Mouse (Mus musculus): ENCODE measurements around the gene Rgs14. TPM values are rescaled to one million over a fixed set of nuclear protein-coding genes. Genes with fewer than 3 reads are reported as not detected.

The Rgs14 gene
- polyA plus RNA-seq, 1 experiment = 44.1 TPM

DNA sequence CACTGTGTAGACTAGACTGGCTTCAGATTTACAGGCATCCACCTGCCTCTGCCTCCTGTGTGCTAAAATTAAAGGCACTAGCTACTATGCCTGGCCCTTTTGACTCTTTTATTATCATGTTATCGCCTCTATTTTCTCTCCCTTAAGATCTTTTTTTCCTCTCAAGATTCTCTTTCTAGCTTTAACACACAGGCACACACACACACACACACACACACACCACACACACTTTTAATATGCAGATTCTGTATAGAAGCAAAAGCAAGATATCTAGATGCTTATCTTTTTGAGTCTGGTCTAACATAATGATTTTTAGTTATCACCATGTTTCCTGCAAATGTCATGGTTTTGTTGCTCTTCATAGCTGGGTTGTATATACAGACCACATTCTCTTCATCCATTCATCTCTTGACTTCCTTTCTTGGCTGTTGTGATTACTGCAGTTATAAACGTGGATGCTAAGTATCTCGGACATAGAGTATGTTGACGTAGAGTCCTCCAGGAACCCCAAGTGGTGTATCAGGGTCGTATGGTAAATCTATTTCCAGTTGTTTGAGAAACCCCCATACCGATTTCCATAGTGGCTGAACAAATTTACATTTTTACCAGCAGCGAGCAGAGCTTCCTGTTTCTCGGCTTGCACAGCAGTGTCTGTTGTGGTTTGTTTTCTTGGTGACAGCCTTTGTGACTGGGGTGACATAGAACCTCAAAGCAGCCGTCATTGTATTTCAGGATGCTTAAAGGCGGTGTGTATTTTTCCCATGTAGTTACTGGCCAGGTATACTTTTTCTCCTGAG lies 62.6 kb downstream of the Rgs14 start:
- DNase-seq (ENCODE audit: extremely low spot score in 1 of 2, low spot score in 1 of 2) = no peak

Other genes with a start within 250 kb of the Rgs14 start
- gene Gm17617, start 236.2 kb upstream of the Rgs14 start, polyA plus RNA-seq (2012; rRNA removed) = not detected in 2 replicates
- 0.38 and 0.54 TPM in 2 replicates for gene Fgfr4, start 217.1 kb upstream of the Rgs14 start, polyA plus RNA-seq (2012; rRNA removed)
- gene Nsd1, start 159.9 kb upstream of the Rgs14 start, polyA plus RNA-seq (2012; rRNA removed) = 38.3 and 41.3 TPM in 2 replicates
- gene Prelid1, start 49.2 kb upstream of the Rgs14 start, polyA plus RNA-seq (2012; rRNA removed) = 145 and 163 TPM in 2 replicates
- gene Rab24, start 47.8 kb upstream of the Rgs14 start, polyA plus RNA-seq (2012; rRNA removed) = 142 and 148 TPM in 2 replicates
- 1.3 and 1.5 TPM in 2 replicates for gene Mxd3, start 39.9 kb upstream of the Rgs14 start, polyA plus RNA-seq (2012; rRNA removed)
- gene Lman2, start 6.9 kb upstream of the Rgs14 start, polyA plus RNA-seq (2012; rRNA removed) = 52.9 and 57.3 TPM in 2 replicates
- gene Slc34a1, start 28.5 kb downstream of the Rgs14 start, polyA plus RNA-seq (2012; rRNA removed) = 0.54 and 0.55 TPM in 2 replicates
- 0.34 and 0.42 TPM in 2 replicates for gene Pfn3, start 45.5 kb downstream of the Rgs14 start, polyA plus RNA-seq (2012; rRNA removed)
- gene F12, start 57.1 kb downstream of the Rgs14 start, polyA plus RNA-seq (2012; rRNA removed) = 0.57 and 0.82 TPM in 2 replicates
- gene Grk6, start 75.3 kb downstream of the Rgs14 start, polyA plus RNA-seq (2012; rRNA removed) = 70.6 and 74.3 TPM in 2 replicates
- gene Prr7, start 94.5 kb downstream of the Rgs14 start, polyA plus RNA-seq (2012; rRNA removed) = 67.1 and 81.0 TPM in 2 replicates
- gene Dbn1, start 118.4 kb downstream of the Rgs14 start, polyA plus RNA-seq (2012; rRNA removed) = 366 and 391 TPM in 2 replicates
- gene Pdlim7, start 143.9 kb downstream of the Rgs14 start, polyA plus RNA-seq (2012; rRNA removed) = 174 and 242 TPM in 2 replicates
- gene Dok3, start 159.6 kb downstream of the Rgs14 start, polyA plus RNA-seq (2012; rRNA removed) = 14.7 and 19.6 TPM in 2 replicates
- 83.9 and 92.8 TPM in 2 replicates for gene Ddx41, start 166.9 kb downstream of the Rgs14 start, polyA plus RNA-seq (2012; rRNA removed)
- 171 and 177 TPM in 2 replicates for gene Fam193b, start 201.4 kb downstream of the Rgs14 start, polyA plus RNA-seq (2012; rRNA removed)
- gene Tmed9, start 204.0 kb downstream of the Rgs14 start, polyA plus RNA-seq (2012; rRNA removed) = 97.8 and 113 TPM in 2 replicates
- gene B4galt7, start 230.2 kb downstream of the Rgs14 start, polyA plus RNA-seq (2012; rRNA removed) = 30.3 and 33.1 TPM in 2 replicates